Mouse (Mus musculus): ENCODE results near the gene Gm5580. TPM values are rescaled to one million over a fixed set of nuclear protein-coding genes. Genes with fewer than 3 reads are reported as not detected.
"Not testable (repeated sequence)": the region's sequence is repeated elsewhere in the genome, so short reads cannot be mapped to it uniquely, and the experiment has no call there.

The Gm5580 gene
- 1 to 10 TPM; 1.7 to 3.0 (median 2.6) TPM for total RNA-seq (2022)

- DNase-seq (ENCODE audit: low spot score in 2 of 2), result not testable (repeated sequence)
These were observed at the start of gene Gm5580 for GRCm38 (mm10) chr6:116550841-116551240. Gene Gm5580 (plus strand): TSS chr6:116551141.

- DNase-seq (ENCODE audit: low spot score in 2 of 2), result not testable (repeated sequence)
These were observed 44.5 kb upstream of the Gm5580 start, which contains the start of gene Olfr212 for GRCm38 (mm10) chr6:116506302-116507003. Gene Olfr212 (plus strand): TSS chr6:116506516.

- no peak for DNase-seq (ENCODE audit: low spot score in 2 of 2)
These were observed 36.1 kb upstream of the Gm5580 start for GRCm38 (mm10) chr6:116514832-116515231.

GRCm38 (mm10) chr6:116538156-116538555 is 12.8 kb upstream of the Gm5580 start, which contains the start of gene Olfr213:
Gene Olfr213 (plus strand): TSS chr6:116538456.
- no peak for DNase-seq (ENCODE audit: low spot score in 2 of 2)

- no peak for DNase-seq (ENCODE audit: low spot score in 2 of 2)
These were observed 8.4 kb upstream of the Gm5580 start for GRCm38 (mm10) chr6:116542500-116542899.

GRCm38 (mm10) chr6:116553935-116554334 is 3.0 kb downstream of the Gm5580 start, which contains the start of gene Olfr214:
Gene Olfr214 (plus strand): TSS chr6:116554235.
- DNase-seq (ENCODE audit: low spot score in 2 of 2), result no peak

- DNase-seq (ENCODE audit: low spot score in 2 of 2), result no peak
These were observed 4.0 kb downstream of the Gm5580 start for GRCm38 (mm10) chr6:116554952-116555351.

- peak; percentile 4 for DNase-seq (ENCODE audit: low spot score in 2 of 2)
These were observed 18.9 kb downstream of the Gm5580 start for GRCm38 (mm10) chr6:116569834-116570233.

- DNase-seq (ENCODE audit: low spot score in 2 of 2), result no peak
These were observed 33.2 kb downstream of the Gm5580 start, which contains the start of gene Olfr215 for GRCm38 (mm10) chr6:116584095-116584494. Gene Olfr215 (minus strand): TSS chr6:116584195.

GRCm38 (mm10) chr6:116600969-116601368 is 50.0 kb downstream of the Gm5580 start:
- DNase-seq (ENCODE audit: low spot score in 2 of 2), result not testable (repeated sequence)

Other genes with a start within 250 kb of the Gm5580 start
- 10 to 100 TPM; 51.9 to 59.2 (median 55.7) TPM for gene March8, start 213.1 kb upstream of the Gm5580 start, total RNA-seq (2022)
- 1 to 10 TPM; 1.4 to 5.7 (median 3.8) TPM for gene Alox5, start 90.0 kb upstream of the Gm5580 start, total RNA-seq (2022)
- not detected for gene Olfr211, start 62.0 kb upstream of the Gm5580 start, total RNA-seq (2022)
- gene Olfr212, start 44.6 kb upstream of the Gm5580 start, total RNA-seq (2022), result under 1 TPM in 1 of 4 experiments, not detected in 3; 0.12 TPM
- not detected for gene Olfr213, start 12.7 kb upstream of the Gm5580 start, total RNA-seq (2022)
- gene Olfr214, start 3.1 kb downstream of the Gm5580 start, total RNA-seq (2022), result not detected
- gene Olfr215, start 33.1 kb downstream of the Gm5580 start, total RNA-seq (2022), result not detected
- gene Zfp422, start 77.9 kb downstream of the Gm5580 start, total RNA-seq (2022), result 10 to 100 TPM; 19.8 to 22.8 (median 20.4) TPM
- gene Depp1, start 99.5 kb downstream of the Gm5580 start, total RNA-seq (2022), result 1 to 10 TPM in 3 of 4 experiments, under 1 TPM in 1; 0.94 to 2.9 (median 1.9) TPM
- gene Rassf4, start 122.8 kb downstream of the Gm5580 start, total RNA-seq (2022), result 1 to 10 TPM; 4.7 to 7.3 (median 5.0) TPM
- under 1 TPM; 0.53 to 0.82 (median 0.66) TPM for gene Tmem72, start 165.8 kb downstream of the Gm5580 start, total RNA-seq (2022)

Data from layer of hippocampus, adult 8-10 months (tissue).